Mouse (Mus musculus): ENCODE measurements around the gene Mapk12.

The Mapk12 gene

DNA sequence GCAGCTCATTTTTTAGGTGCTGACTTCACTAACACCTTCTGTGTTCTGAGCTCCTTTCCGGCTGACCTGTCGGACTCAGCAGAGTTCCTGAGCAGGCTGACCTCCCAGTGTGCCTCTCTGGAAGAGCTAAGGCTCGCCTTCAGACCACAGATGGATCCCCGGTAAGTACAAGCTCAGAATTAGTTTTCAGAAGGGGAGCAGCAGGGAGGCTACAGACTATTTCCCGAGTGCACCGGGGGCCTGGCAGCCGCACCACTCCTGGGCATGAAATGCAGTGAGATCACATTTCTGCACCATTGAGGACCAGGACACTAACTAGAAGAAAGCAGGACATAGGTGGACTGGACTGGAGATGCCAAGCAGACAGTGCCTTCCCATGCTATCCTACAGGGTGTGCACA, 41.9 kb downstream of the Mapk12 start:
- DNase-seq (ENCODE audit: low spot score), result no peak

DNA sequence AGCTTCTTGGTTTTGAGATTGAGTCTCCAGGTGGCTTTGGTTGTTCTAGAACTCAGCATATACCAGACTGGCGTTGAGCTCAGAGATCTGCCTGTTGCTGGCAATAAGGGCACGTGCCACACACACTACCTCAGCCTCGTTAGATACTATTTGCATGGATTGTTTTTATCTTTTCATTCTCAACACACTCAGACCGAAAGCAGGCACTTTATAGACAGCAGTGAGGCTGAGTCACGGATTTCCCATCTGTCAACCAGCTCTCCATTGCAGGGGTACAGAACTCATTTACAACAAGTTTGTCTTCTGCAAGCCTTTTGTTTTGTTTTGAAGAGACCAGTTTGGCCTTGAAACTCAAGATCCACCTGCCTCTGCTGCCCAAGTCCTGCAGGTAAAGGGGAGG, 43.1 kb downstream of the Mapk12 start:
- DNase-seq (ENCODE audit: low spot score), result no peak

GRCm38 (mm10) chr15:89092181-89092580, 48.3 kb downstream of the Mapk12 start:
- DNase-seq (ENCODE audit: low spot score), result no peak

GRCm38 (mm10) chr15:89090662-89091061, 49.8 kb downstream of the Mapk12 start:
- DNase-seq (ENCODE audit: low spot score), result no peak

- no peak for DNase-seq (ENCODE audit: low spot score)
Measured at GRCm38 (mm10) chr15:89089248-89090051, 51.1 kb downstream of the Mapk12 start.

GRCm38 (mm10) chr15:89088607-89089247, 51.8 kb downstream of the Mapk12 start, which contains the start of gene Selenoo:
Selenoo (plus strand) TSS chr15:89089084.
- peak; percentile 89 for DNase-seq (ENCODE audit: low spot score)

DNA sequence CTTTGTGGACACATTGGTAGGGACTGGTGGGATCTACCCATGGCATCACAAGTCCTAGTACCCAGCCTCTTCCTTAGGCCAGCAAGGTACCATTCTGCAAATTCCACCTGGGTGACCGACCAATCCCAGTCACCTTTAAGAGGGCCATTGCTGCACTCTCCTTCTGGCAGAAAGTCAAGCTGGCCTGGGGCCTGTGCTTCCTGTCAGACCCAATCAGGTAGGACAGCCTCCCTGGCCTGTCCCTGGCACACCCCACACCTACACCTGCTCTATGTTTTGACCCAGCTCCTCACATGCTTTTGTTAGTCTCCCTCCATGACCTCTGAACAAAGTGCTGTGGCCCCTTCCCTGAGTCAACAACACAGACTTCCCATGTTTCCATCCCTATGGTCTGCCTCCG, 55.7 kb downstream of the Mapk12 start:
- no peak for DNase-seq (ENCODE audit: low spot score)

- no peak for DNase-seq (ENCODE audit: low spot score)
Measured at GRCm38 (mm10) chr15:89083906-89084305, 56.6 kb downstream of the Mapk12 start.
